Mouse (Mus musculus): ENCODE data around the gene Slc6a17.

Slc6a17 gene

GRCm38 (mm10) chr3:107459773-107460431 is 57.9 kb downstream of the Slc6a17 start:
- no peak for DNase-seq

- DNase-seq, result peak in 1 of 2 experiments; percentile 40
Observed at GRCm38 (mm10) chr3:107459196-107459772, 58.5 kb downstream of the Slc6a17 start, which contains the start of gene Kcnc4. Kcnc4 (minus strand) TSS chr3:107459552.

- DNase-seq, result peak; percentile 5 to 50
Observed at GRCm38 (mm10) chr3:107458528-107459195, 59.2 kb downstream of the Slc6a17 start.

GRCm38 (mm10) chr3:107458104-107458503 is 59.7 kb downstream of the Slc6a17 start:
- DNase-seq, result peak in 1 of 2 experiments; percentile 16

GRCm38 (mm10) chr3:107454280-107454679 is 63.5 kb downstream of the Slc6a17 start:
- DNase-seq, result no peak

GRCm38 (mm10) chr3:107446822-107447221 is 71.0 kb downstream of the Slc6a17 start:
- DNase-seq, result no peak

GRCm38 (mm10) chr3:107443866-107444265 is 74.0 kb downstream of the Slc6a17 start:
- no peak for DNase-seq

- DNase-seq, result no peak
Observed at GRCm38 (mm10) chr3:107442191-107442590, 75.6 kb downstream of the Slc6a17 start.

- DNase-seq, result no peak
Observed at GRCm38 (mm10) chr3:107441306-107441705, 76.5 kb downstream of the Slc6a17 start.

- peak in 1 of 2 experiments; percentile 18 for DNase-seq
Observed at GRCm38 (mm10) chr3:107439280-107439679, 78.5 kb downstream of the Slc6a17 start.

GRCm38 (mm10) chr3:107437666-107438065 is 80.2 kb downstream of the Slc6a17 start:
- DNase-seq, result peak in 1 of 2 experiments; percentile 19

- peak in 1 of 2 experiments; percentile 19 for DNase-seq
Observed at GRCm38 (mm10) chr3:107436434-107436833, 81.4 kb downstream of the Slc6a17 start.

GRCm38 (mm10) chr3:107433614-107434013 is 84.2 kb downstream of the Slc6a17 start:
- DNase-seq, result no peak

- no peak for DNase-seq
Observed at GRCm38 (mm10) chr3:107431268-107431667, 86.5 kb downstream of the Slc6a17 start.

- no peak for DNase-seq
Observed at GRCm38 (mm10) chr3:107424258-107425041, 93.4 kb downstream of the Slc6a17 start.

- DNase-seq, result no peak
Observed at GRCm38 (mm10) chr3:107420156-107420555, 97.7 kb downstream of the Slc6a17 start.

Measured in kidney, postnatal 25 days (tissue).